Mouse (Mus musculus): Measurements from ENCODE around the gene Wipf2. TPM values are rescaled to one million over a fixed set of nuclear protein-coding genes. Genes with fewer than 3 reads are reported as not detected.
A peak's percentile ranks its signal among the peaks of the same experiment; 100 is the strongest.
"Not testable (repeated sequence)": the region's sequence is repeated elsewhere in the genome, so short reads cannot be mapped to it uniquely, and the experiment has no call there.

The Wipf2 gene
- total and polyA plus RNA-seq, 3 experiments: 2.9 to 7.1 TPM; not detected in 1

DNA sequence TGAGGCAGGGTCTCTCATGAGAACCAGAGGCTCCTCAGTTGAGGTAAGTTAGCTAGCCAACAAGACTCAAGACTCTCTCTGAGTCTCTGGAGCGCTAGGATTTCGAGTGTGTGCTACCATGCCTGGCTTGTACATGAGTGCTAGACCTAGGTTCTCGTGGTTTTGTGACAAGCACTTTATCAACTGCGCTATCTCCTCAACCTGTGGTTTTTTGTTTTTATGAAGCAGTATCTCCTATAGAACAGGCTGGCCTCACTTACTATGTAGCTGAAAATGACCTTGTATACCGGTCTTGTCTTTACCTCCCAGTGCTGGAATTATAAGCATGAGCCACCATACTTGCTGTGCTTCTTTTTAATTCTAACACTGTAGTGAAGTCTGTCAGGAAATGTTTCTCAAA lies 42.5 kb upstream of the Wipf2 start (continued):
- TF ChIP-seq GATA1 (IDR thresholded peaks at IDR 0.05; ENCODE audit: low read depth, low read length): peak; percentile 73
- TF ChIP-seq TCF12 (IDR thresholded peaks at IDR 0.05; ENCODE audit: low read depth, low read length): peak; percentile 78
- TF ChIP-seq CTCF (IDR thresholded peaks at IDR 0.05 in 2 of 3, conservative IDR thresholded peaks at IDR 0.05 in 1 of 3; ENCODE audit: control insufficient read depth in 1 of 3, insufficient read depth in 1 of 3, low read depth in 2 of 3, low read length in 3 of 3, poor library complexity in 1 of 3, severe bottlenecking in 1 of 3): no peak
- peak; percentile 47; the same call in 1 of the 2 replicates for TF ChIP-seq MAX (IDR thresholded peaks at IDR 0.05; ENCODE audit: low read length)
- peak; percentile 27; the same call in 1 of the 2 replicates for TF ChIP-seq BHLHE40 (IDR thresholded peaks at IDR 0.05; ENCODE audit: borderline replicate concordance, low read depth, low read length)
- no peak for TF ChIP-seq USF2 (IDR thresholded peaks at IDR 0.05; ENCODE audit: borderline replicate concordance in 1 of 2, insufficient read depth in 1 of 2, low read depth in 1 of 2, low read length in 2 of 2)
- TF ChIP-seq JUND (IDR thresholded peaks at IDR 0.05; ENCODE audit: low read depth, low read length): no peak
- 0 out of 2 replicates have a peak, but pooled peaks have one; percentile 12 for TF ChIP-seq MEF2A (IDR thresholded peaks at IDR 0.05; ENCODE audit: extremely low read depth, insufficient replicate concordance, low read depth, low read length, poor library complexity, severe bottlenecking)
- TF ChIP-seq GABPA (IDR thresholded peaks at IDR 0.05; ENCODE audit: low read depth, low read length): no peak
- TF ChIP-seq UBTF (IDR thresholded peaks at IDR 0.05; ENCODE audit: borderline replicate concordance, insufficient read depth, low read depth, low read length): no peak
- peak; percentile 36; the same call in 1 of the 2 replicates for TF ChIP-seq MYC (IDR thresholded peaks at IDR 0.05; ENCODE audit: low read depth, low read length)
- no peak for TF ChIP-seq TBP (IDR thresholded peaks at IDR 0.05; ENCODE audit: low read depth, low read length)
- TF ChIP-seq HCFC1 (IDR thresholded peaks at IDR 0.05; ENCODE audit: low read depth, low read length): no peak
- TF ChIP-seq RCOR1 (IDR thresholded peaks at IDR 0.05; ENCODE audit: low read depth, low read length): peak; percentile 69
- TF ChIP-seq POLR2AphosphoS2 (IDR thresholded peaks at IDR 0.05; ENCODE audit: low read length): no peak
- TF ChIP-seq ZKSCAN1 (IDR thresholded peaks at IDR 0.05; ENCODE audit: low read depth, low read length): no peak
- TF ChIP-seq SIN3A (IDR thresholded peaks at IDR 0.05; ENCODE audit: low read length): peak; percentile 76
- TF ChIP-seq EP300 (IDR thresholded peaks at IDR 0.05; ENCODE audit: low read depth in 1 of 2, low read length in 2 of 2): peak; percentile 72 to 84

DNA sequence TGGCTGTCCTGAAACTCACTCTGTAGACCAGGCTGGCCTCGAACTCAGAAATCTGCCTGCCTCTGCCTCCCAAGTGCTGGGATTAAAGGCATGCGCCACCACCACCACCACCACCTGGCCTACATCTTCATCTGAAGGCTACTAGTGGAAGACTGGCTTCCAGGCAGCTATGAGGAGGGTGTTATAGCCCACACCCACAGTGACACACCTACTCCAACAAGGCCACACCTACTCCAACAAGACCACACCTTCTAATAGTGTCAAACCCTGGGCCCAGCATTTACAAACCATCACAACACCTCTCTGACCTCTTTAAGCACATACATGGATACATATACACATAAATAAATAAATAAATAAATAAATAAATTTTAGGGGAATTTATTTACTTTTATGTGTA lies 37.4 kb upstream of the Wipf2 start:
- DNase-seq (ENCODE audit: low read depth, low spot score); H3K4me3 ChIP-seq (ENCODE audit: control insufficient read depth in 1 of 2, insufficient read depth in 1 of 2, low read depth in 2 of 2, low read length in 2 of 2); H3K4me1 ChIP-seq (ENCODE audit: control insufficient read depth in 1 of 2, insufficient read depth in 2 of 2, low read length in 2 of 2); H3K27me3 ChIP-seq (ENCODE audit: control insufficient read depth in 1 of 2, insufficient read depth in 2 of 2, low read length in 2 of 2); H3K27ac ChIP-seq (ENCODE audit: control insufficient read depth, low read depth, low read length); H3K9me3 ChIP-seq (replicated peaks; ENCODE audit: insufficient read depth, low read length); H3K9ac ChIP-seq (ENCODE audit: control insufficient read depth, low read depth, low read length, poor library complexity, severe bottlenecking): not testable (repeated sequence)
- Histone ChIP-seq H3K79me2 (ENCODE audit: control insufficient read depth, insufficient read depth, low read length, poor library complexity) (peaks cover 22% of the 10 kb centered on the region), H3K36me3 (ENCODE audit: control insufficient read depth in 1 of 2, insufficient read depth in 2 of 2, low read length in 2 of 2) (peaks cover 19 to 73% of the 10 kb centered on the region in 2 experiments)

Data from MEL (cell line).